ENCODE assay signal across 11 mouse cellular contexts in the genomic region with DNA sequence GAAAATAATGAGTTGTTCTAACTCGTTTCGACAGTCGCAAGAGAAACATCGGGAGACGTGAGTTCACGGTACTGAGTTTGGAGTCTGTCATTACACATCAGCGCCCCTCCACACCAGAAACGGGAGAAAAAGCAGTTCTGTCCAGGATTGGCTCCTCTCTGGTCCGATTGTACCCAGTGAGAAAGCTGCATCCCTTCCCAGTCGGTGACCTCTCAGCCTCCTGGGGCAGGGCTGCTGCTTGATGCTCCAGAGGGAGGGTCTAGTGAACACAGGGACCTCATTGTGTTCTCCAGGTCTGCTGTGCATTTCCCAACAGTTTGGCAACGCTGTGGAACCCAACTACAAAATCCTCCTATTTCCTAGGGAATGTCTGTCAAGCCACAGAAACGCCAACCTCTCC.
DNase-seq lines count a peak whose midpoint lies in the region; ATAC-seq and TF ChIP-seq lines count a peak whose summit lies in the region.
"Had no signal": no experiment of that assay in that cellular context is flagged by ENCODE, and none has a peak within 500 bp of the region (broad histone marks: within the 10 kb centered on the region; RNA-seq: fewer than 3 reads in every experiment).

No protein-coding gene starts in this region.

- H3K27ac ChIP-seq in embryonic facial prominence, embryonic 10.5 days (replicated peaks) = no peak overlapping the region; the same call in 1 of the 2 replicates
- H3K27ac ChIP-seq in heart, postnatal 0 days (ENCODE audit: low read depth) = no peak overlapping the region
- H3K27ac ChIP-seq in midbrain, embryonic 11.5 days (ENCODE audit: low read depth, low read length) = no peak overlapping the region

- no peak for TF ChIP-seq EP300 in heart, postnatal 0 days (IDR thresholded peaks at IDR 0.05; ENCODE audit: low read depth)

- peak; percentile 97 for DNase-seq in Muller cell, postnatal 12 days (ENCODE audit: inconsistent ontology term)
- DNase-seq in embryonic facial prominence, embryonic 10.5 days (ENCODE audit: low spot score) = peak; percentile 66
- DNase-seq in heart, postnatal 0 days (ENCODE audit: low spot score) = peak; percentile 8
- DNase-seq in midbrain, embryonic 11.5 days (ENCODE audit: low spot score, missing footprints) = no peak
- no peak for DNase-seq in urinary bladder, postnatal 14 days (ENCODE audit: low spot score)
- DNase-seq in spleen, postnatal 14 days (ENCODE audit: low spot score in 2 of 2) = no peak
- DNase-seq in right cerebral cortex, postnatal 36 days (ENCODE audit: low spot score in 2 of 2) = no peak
- no peak for DNase-seq in left cerebral cortex, postnatal 10 days (ENCODE audit: extremely low spot score in 1 of 2, low spot score in 2 of 2)
- DNase-seq: adrenal gland, postnatal 14 days; kidney, adult 2 months; liver had no signal

- ATAC-seq in heart, postnatal 0 days (ENCODE audit: insufficient read depth, low read depth) = peak; percentile 27; the same call in 1 of the 2 replicates
- peak; percentile 67; the same call in 1 of the 2 replicates for ATAC-seq in midbrain, embryonic 11.5 days (ENCODE audit: low FRiP score)

- H3K4me1 ChIP-seq in embryonic facial prominence, embryonic 10.5 days = peaks cover 13% of the 10 kb centered on the region
- no peaks in the 10 kb centered on the region for H3K4me1 ChIP-seq in heart, postnatal 0 days (ENCODE audit: control insufficient read depth, insufficient read depth)
- H3K4me1 ChIP-seq in midbrain, embryonic 11.5 days (ENCODE audit: control insufficient read depth, insufficient read depth, low read length) = no peaks in the 10 kb centered on the region; the same call in 1 of the 2 replicates

- no peak overlapping the region for H3K9ac ChIP-seq in heart, postnatal 0 days (replicated peaks; ENCODE audit: low read depth, low read length)
- no peak overlapping the region for H3K9ac ChIP-seq in midbrain, embryonic 11.5 days (ENCODE audit: low read length)

- H3K9me3 ChIP-seq in embryonic facial prominence, embryonic 10.5 days = no peaks in the 10 kb centered on the region
- no peaks in the 10 kb centered on the region for H3K9me3 ChIP-seq in heart, postnatal 0 days (replicated peaks; ENCODE audit: control insufficient read depth, low read length)
- H3K9me3 ChIP-seq in midbrain, embryonic 11.5 days (ENCODE audit: control insufficient read depth, low read length) = no peaks in the 10 kb centered on the region

- H3K4me2 ChIP-seq in heart, postnatal 0 days (ENCODE audit: low read depth, low read length) = no peak overlapping the region
- H3K4me2 ChIP-seq in midbrain, embryonic 11.5 days = no peak overlapping the region

- H3K4me3 ChIP-seq in embryonic facial prominence, embryonic 10.5 days = no peak overlapping the region
- no peak overlapping the region for H3K4me3 ChIP-seq in heart, postnatal 0 days (ENCODE audit: low read depth, low read length)
- no peak overlapping the region for H3K4me3 ChIP-seq in midbrain, embryonic 11.5 days (ENCODE audit: low read depth, low read length)

- no peaks in the 10 kb centered on the region for H3K36me3 ChIP-seq in embryonic facial prominence, embryonic 10.5 days (replicated peaks)
- no peaks in the 10 kb centered on the region for H3K36me3 ChIP-seq in heart, postnatal 0 days (replicated peaks; ENCODE audit: control insufficient read depth, insufficient read depth, low read length)
- no peaks in the 10 kb centered on the region for H3K36me3 ChIP-seq in midbrain, embryonic 11.5 days (ENCODE audit: control insufficient read depth, insufficient read depth, low read length)

- no peaks in the 10 kb centered on the region for H3K27me3 ChIP-seq in embryonic facial prominence, embryonic 10.5 days (replicated peaks; ENCODE audit: low read depth, poor library complexity, severe bottlenecking)
- H3K27me3 ChIP-seq in heart, postnatal 0 days (ENCODE audit: control insufficient read depth, insufficient read depth, low read length) = no peaks in the 10 kb centered on the region
- H3K27me3 ChIP-seq in midbrain, embryonic 11.5 days (ENCODE audit: control insufficient read depth, insufficient read depth, low read length) = no peaks in the 10 kb centered on the region

- WGBS in embryonic facial prominence, embryonic 10.5 days = 32% methylated on average over 12 of the region's 12 CpGs
- WGBS in heart, postnatal 0 days = 70% methylated on average over 12 of the region's 12 CpGs
- WGBS in midbrain, embryonic 11.5 days = 66% methylated on average over 12 of the region's 12 CpGs

- intact Hi-C loops in left cerebral cortex, postnatal 10 days (cut with DNase I) = no loop called here

- TF ChIP-seq CTCF in heart, postnatal 0 days (IDR thresholded peaks at IDR 0.05; ENCODE audit: low read depth) = no peak

Comparison
In these comparisons a context has a peak if more than half of its experiments do, and no peak if none do; other contexts are left out.
1. DNase-seq: peak in Muller cell, postnatal 12 days (single experiment), embryonic facial prominence, embryonic 10.5 days (single experiment) and heart, postnatal 0 days (single experiment); none in midbrain, embryonic 11.5 days (single experiment), urinary bladder, postnatal 14 days (single experiment), spleen, postnatal 14 days (0 of 2), right cerebral cortex, postnatal 36 days (0 of 2) and left cerebral cortex, postnatal 10 days (0 of 2).